Mouse (Mus musculus) natural killer cell, adult 2 months (primary cell): ENCODE results near the gene Spint3.
A peak's percentile ranks its signal among the peaks of the same experiment; 100 is the strongest.

Experiments
- DNase-seq, 2 experiments: peaks; one replicate each; pipeline ENCODE4 v3.0.0; 2022; ENCODE audit warnings: low spot score in 2 of 2

Gene Spint3

GRCm38 (mm10) chr2:164549963-164550894 is 23.0 kb downstream of the Spint3 start:
- DNase-seq, result no peak

- DNase-seq, result no peak
Measured at GRCm38 (mm10) chr2:164549338-164549737, 23.9 kb downstream of the Spint3 start.

- DNase-seq, result peak; percentile 53 to 77
Measured at GRCm38 (mm10) chr2:164544454-164545097, 28.7 kb downstream of the Spint3 start.

DNA sequence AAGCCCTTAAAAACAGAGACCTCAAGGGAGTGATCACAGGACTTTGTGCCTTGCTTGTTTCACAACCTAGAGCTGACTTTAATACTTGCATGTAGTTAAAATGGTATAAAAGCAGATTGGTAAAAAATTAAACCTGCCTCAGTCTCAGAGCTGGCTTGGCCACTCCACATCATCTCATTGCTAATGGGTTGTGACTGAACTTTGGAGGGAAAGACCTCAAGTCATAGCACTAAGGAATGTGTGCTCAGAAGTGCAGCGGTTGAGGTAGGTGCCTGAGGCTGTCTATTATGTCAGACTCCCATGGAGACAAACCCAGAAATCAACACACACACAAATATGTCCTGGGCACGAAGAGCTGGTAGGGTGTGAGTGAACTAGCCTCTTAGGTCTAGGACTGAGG is 29.5 kb downstream of the Spint3 start:
- no peak for DNase-seq

DNA sequence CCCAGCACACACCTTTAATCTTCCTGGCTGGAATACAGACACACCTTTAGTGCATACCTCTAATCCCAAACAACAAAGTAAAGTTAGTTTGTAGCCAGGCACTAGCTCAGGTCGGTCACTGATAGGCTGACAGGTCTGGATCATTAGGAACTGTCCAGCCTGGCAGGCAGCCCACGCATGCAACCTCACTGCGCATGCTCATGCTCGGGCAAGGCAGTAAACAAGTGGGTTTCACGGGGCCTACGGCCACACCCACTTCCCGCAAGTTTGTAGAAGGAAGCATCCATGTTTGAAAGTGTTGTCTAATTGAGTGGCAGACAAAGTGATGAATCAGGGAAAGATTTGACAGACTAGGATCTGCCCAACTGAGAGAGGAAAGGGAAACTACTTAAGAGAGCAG is 30.7 kb downstream of the Spint3 start:
- no peak for DNase-seq

- no peak for DNase-seq
Measured at GRCm38 (mm10) chr2:164542132-164542531, 31.1 kb downstream of the Spint3 start.

DNA sequence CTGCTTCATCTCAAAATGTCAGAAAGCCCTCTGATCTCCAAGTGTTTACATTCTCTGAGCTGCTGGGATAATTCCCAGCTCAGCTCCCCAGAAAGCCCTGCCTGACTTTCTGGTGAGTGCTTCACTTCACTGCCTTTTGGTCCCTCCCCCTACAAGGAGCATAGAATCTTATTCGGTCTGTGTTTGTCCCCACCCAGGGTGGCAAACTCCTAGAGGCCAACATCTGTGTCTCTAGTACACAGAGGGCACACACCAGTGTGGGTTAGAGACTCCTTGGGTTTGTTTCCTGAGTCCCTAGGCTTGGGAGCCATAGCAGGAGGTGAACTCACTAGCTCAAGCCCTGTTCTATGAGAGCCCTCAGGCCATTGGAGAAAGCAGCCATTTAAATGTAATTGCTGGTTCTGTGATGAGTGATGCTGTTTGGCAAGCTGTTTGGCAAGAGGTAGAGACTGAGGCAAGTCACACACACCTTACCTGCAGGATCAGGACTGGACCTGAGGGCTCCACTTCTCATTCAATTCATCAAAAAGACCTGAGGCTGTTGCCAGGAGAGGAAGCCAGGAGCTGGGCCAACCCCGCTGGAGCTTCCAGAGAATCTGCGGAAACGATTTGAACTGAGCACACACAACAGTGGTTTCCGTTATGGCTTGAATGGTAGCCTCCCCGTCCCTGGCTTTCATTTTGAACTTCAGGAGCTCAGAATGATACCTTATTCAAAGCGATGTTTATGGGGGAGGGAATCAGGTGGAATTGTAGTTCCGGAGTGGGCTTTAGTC is 32.4 kb downstream of the Spint3 start:
- no peak for DNase-seq

DNA sequence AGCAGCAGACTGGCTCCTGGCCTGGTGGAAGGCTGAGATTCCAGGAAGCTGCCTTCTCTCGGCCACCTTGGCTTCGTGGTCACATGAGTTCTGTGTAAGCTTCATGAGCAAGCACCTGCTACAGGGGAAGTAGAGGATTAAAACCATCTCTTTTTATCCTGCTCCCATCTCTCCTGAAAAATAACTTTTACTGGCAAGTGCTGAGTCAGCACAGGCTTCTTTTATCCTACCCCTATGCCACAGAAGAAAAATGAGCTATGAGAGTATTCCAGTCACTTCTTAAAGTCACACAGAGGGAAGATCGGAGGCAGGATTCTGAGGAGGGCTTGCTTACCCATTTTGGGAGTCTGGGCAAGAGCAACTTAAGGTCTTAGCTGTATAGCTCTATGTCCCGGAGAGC is 36.3 kb downstream of the Spint3 start:
- DNase-seq, result no peak

- DNase-seq, result no peak
Measured at GRCm38 (mm10) chr2:164534315-164534714, 38.9 kb downstream of the Spint3 start.

- peak; percentile 62 to 76 for DNase-seq
Measured at GRCm38 (mm10) chr2:164531169-164531568, 42.1 kb downstream of the Spint3 start.

GRCm38 (mm10) chr2:164528557-164528956 is 44.7 kb downstream of the Spint3 start:
- DNase-seq, result no peak

DNA sequence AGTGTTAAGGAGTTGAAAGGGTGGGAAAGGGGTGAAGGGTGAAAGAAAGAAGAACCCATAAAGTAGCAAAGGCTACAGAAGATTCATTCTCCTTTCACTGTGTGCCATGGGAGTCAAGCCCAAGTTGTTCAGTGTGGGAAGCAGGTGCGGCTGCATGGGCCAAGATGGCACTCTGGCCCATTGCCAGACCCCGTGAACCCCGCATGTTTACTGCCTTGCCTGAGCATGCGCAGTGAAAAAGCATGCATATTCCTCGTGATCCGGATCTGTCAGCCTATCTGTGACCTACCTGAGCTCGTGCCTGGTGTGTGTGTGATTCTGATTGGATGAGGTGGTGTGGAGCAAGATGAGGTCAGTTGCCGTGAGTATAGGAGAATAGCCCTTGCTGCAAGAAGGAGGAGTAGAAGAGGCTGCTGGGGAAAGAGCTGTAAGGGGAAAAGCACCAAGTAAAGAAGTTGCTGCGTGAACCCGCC is 49.9 kb downstream of the Spint3 start:
- no peak for DNase-seq

- no peak for DNase-seq
Measured at GRCm38 (mm10) chr2:164522280-164522679, 51.0 kb downstream of the Spint3 start.

DNA sequence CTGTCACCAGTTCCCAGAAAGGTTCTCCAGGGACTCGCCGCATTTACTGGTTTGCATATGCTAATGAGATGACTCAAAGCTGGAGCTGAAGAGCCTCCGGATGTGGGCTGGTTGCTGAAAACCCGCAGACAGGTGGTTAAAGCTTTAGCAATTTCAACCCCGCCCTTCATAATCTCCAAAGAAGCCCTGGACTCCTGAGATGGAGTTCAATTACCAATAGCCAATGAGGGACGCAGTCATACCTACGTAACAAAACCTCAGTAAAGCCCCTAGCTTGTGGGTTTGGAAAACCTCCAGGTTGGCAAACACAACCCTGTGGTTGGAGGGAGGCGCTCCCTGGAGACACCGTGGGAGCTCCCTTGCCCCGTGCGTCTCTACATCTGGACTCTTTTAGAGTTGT is 51.4 kb downstream of the Spint3 start:
- DNase-seq, result peak; percentile 86

DNA sequence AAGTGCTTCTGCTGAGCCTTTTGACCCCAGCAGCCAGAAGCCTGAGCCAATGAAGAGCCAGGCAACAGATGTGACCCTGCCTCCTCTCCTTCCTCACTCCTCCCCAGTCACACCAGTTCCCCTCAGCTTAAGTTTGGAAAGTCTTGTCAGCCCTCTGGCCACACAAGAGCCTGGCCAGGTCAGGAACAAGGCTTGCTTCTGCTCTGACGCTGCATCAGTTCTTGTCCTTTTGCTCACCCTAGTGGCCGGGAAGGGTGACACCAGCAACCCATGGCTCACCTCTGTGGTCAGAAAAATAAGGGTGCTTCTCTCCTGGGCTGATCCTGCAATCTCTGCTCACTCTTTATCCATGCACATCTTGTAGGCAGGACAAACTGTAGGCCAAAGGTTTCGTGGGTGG is 52.5 kb downstream of the Spint3 start:
- peak; percentile 52 to 58 for DNase-seq
